Mouse (Mus musculus) layer of hippocampus, postnatal 25 days (tissue): ENCODE data around the gene Gm13288. TPM values are rescaled to one million over a fixed set of nuclear protein-coding genes. Genes with fewer than 3 reads are reported as not detected.
A peak's percentile ranks its signal among the peaks of the same experiment; 100 is the strongest.
"Not testable (repeated sequence)": the region's sequence is repeated elsewhere in the genome, so short reads cannot be mapped to it uniquely, and the experiment has no call there.

Source experiments
- DNase-seq, 2 experiments: peaks; one replicate each; pipeline ENCODE4 v3.0.0; 2022; ENCODE audit warnings: mixed read lengths in 2 of 2, low spot score in 1 of 2; ENCODE audit errors: extremely low spot score in 1 of 2
- total RNA-seq, 2 experiments: library from RNA; stranded (reverse); gene quantifications; 2 replicates each; pipeline ENCODE4 v1.2.3; 2021

The Gm13288 gene
- total RNA-seq, 2 experiments from 2014 or later: not detected

DNA sequence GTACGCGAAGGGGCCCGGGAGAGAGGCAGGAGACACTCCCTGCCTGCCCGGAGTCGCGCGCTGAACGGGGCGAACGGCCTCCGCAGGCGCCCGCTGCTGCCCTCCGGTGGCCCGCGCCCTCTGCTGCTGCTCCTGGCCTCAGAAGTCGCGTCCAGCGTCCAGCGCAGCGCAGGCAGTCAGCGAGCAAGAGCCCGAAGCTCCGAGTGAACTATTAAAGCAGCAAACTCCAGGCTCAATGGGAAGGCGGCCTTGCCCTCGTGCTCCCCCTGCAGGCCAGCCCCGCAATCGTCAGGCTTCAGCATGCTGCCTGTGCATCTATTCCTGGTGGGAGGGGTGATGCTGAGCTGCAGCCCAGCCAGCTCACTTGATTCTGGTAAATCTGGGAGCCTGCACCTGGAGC is 8.2 kb upstream of the Gm13288 start, which contains the start of gene Gm13279:
Gm13279 (plus strand) TSS at position 301 of the 400 bp plus-strand sequence.
- not testable (repeated sequence) for DNase-seq

DNA sequence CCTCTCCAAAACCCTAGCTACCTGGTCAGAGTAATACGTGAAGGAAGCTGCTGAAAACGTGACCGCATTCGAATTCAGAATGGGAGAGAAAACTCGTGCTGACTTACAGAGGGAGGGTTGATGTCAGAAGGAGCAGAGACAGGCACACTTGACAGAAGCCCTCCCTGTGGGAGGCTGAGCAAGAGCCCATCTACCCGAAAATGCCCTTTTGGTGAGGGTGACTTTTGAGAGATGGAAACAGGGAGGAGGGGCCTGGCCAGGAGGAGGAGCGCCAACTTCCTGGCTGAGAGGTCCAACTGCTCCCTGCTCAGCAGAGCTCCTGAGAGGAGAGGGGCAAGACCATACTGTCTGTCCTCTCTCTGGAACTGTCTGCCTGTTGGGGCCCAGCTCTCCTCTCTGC is 6.0 kb upstream of the Gm13288 start, which contains the start of gene Gm13285:
Gm13285 (plus strand) TSS at position 301 of the 400 bp plus-strand sequence.
- DNase-seq: not testable (repeated sequence)

DNA sequence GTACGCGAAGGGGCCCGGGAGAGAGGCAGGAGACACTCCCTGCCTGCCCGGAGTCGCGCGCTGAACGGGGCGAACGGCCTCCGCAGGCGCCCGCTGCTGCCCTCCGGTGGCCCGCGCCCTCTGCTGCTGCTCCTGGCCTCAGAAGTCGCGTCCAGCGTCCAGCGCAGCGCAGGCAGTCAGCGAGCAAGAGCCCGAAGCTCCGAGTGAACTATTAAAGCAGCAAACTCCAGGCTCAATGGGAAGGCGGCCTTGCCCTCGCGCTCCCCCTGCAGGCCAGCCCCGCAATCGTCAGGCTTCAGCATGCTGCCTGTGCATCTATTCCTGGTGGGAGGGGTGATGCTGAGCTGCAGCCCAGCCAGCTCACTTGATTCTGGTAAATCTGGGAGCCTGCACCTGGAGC is 2.4 kb upstream of the Gm13288 start, which contains the start of gene Gm13287:
Gm13287 (plus strand) TSS at position 301 of the 400 bp plus-strand sequence.
- DNase-seq: not testable (repeated sequence)

DNA sequence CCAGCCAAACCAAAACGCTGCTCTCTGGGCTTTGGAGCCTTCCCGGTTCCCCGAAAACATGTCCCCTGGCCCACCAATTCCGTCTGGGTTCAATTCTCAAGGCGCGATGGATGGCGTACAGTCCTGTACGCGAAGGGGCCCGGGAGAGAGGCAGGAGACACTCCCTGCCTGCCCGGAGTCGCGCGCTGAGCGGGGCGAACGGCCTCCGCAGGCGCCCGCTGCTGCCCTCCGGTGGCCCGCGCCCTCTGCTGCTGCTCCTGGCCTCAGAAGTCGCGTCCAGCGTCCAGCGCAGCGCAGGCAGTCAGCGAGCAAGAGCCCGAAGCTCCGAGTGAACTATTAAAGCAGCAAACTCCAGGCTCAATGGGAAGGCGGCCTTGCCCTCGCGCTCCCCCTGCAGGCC is 430 bp downstream of the Gm13288 start:
- not testable (repeated sequence) for DNase-seq

DNA sequence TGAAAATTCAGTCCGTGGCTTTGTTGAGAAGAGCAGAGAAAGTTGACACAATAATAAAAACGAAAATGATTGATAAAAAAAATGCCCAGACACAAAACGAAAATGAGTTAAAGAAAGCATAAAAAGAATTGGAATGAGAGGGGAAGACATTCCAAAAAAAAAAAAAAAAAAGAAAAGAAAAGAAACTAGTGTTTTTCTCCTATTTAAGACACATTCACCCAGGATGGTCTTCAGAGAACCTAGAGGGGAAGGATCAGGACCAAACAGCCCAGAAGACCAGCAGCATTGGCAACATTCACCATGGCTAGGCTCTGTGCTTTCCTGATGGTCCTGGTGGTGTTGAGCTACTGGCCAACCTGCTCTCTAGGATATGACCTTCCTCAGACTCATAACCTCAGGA is 10.6 kb downstream of the Gm13288 start, which contains the start of gene Ifna7:
Ifna7 (plus strand) TSS at position 301 of the 400 bp plus-strand sequence.
- DNase-seq: no peak

DNA sequence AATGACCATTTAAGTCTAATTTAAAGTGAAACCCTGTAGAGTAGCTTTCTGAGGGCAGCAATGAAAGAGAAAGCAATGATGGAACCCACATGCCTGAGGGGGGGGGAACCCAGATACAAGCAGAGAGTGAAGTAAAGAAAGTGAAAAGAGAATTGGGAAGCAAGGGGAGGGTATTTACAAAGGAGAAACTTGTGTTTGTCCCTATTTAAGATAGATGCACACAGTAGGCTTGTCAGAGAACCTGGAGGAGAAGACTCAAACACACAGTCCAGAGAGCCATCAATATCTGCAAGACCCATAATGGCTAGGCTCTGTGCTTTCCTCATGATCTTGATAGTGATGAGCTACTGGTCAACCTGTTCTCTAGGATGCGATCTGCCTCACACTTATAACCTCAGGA is 14.3 kb downstream of the Gm13288 start, which contains the start of gene Ifna11:
Ifna11 (plus strand) TSS at position 301 of the 400 bp plus-strand sequence.
- DNase-seq: no peak

DNA sequence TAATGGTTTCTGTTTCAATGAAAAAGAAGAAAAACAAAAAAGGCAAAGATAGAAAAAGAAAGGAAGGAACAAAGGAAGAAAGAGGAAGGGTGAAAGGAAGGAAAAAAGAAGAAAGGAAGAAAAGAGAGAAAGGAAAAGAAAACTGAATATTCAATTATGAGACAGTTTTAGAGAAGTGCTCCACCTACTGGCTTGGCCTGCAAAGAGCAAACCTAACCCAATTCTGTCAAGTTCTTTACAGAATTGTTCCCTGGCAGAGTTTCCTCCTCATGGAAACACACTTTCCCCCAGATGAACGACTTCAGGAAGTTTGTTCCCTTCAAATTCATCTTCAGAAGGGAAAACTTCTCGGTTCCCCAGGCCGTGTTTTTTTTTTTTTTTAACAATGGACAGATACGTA is 17.7 kb downstream of the Gm13288 start:
- DNase-seq: peak in 1 of 2 experiments; percentile 27

DNA sequence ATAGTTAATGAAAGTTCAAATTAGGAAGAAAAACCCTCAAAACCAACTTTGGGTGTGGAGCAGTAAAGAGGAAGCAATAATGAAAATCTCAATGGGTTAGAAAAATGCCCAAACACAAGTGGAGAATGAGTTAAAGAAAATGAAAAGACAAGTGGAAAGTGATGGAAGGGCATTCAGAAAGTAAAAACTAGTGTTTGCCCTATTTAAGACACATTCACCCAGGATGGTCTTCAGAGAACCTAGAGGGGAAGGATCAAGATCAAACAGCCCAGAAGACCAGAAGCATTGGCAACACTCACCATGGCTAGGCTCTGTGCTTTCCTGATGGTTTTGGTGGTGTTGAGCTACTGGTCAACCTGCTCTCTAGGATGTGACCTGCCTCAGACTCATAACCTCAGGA is 21.8 kb downstream of the Gm13288 start, which contains the start of gene Ifna6:
Ifna6 (plus strand) TSS at position 301 of the 400 bp plus-strand sequence.
- not testable (repeated sequence) for DNase-seq

DNA sequence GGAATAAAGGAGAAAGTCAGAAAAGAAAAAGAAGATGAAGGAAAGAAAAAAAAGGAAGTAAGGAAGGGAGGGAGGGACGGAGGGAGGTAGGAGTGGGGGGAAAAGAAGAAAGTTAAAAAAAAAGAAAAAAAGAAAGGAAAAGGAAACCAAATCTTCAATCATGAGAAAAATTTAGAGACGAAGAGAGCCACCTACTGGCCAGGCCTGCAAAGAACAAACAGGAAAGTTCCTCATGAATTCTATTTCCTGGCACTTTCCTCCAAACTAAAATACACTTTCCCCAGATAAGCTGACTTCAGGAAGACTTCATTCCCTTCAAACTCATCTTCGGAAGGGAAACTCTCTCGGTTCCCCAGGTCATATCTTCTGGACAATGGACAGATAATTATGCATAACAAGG is 25.2 kb downstream of the Gm13288 start:
- peak; percentile 13 to 53 for DNase-seq

DNA sequence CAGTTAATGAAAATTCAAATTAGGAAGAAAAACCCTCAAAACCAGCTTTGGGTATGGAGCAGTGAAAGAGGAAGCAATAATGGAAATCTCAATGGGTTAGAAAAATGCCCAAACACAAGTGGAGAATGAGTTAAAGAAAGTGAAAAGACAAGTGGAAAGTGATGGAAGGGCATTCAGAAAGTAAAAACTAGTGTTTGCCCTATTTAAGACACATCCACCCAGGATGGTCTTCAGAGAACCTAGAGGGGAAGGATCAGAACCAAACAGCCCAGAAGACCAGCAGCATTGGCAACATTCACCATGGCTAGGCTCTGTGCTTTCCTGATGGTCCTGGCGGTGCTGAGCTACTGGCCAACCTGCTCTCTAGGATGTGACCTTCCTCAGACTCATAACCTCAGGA is 29.9 kb downstream of the Gm13288 start, which contains the start of gene Ifna5:
Ifna5 (plus strand) TSS at position 301 of the 400 bp plus-strand sequence.
- not testable (repeated sequence) for DNase-seq

DNA sequence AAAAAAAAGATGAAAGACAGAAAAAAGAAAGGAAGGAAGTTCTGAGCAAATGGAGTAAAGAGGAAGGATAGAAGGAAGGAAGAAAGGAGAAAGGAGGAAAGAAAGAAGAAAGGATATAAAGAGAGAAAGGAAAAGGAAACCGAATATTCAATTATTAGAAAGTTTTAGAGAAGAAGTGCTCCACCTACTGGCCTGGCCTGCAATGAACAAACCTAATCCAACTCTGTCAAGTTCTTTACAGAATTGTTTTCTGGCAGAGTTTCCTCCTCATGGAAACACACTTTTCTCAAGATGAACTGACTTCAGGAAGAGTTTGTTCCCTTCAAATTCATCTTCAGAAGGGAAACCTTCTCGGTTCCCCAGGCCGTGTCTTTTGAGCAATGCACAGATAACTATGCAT is 33.5 kb downstream of the Gm13288 start:
- peak in 1 of 2 experiments; percentile 13 for DNase-seq

DNA sequence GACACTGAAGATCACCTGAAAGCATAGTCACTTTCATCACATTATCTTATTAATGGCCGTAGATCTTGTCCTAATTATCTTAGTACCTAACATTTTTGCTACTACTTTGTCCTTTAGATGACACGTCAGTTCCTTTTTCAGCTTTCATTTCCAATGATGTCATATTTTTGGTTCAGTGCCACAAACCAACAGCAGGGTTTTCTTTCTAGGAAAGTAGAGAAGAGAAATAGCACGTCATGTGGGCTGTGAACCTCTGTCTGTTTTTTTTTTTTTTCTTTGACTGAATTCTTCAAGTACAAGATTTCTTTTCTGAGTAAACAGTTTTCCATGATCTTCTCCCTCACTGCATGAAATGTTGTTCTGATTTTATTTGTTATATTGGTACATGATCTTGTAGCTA is 34.7 kb downstream of the Gm13288 start:
- DNase-seq: no peak

DNA sequence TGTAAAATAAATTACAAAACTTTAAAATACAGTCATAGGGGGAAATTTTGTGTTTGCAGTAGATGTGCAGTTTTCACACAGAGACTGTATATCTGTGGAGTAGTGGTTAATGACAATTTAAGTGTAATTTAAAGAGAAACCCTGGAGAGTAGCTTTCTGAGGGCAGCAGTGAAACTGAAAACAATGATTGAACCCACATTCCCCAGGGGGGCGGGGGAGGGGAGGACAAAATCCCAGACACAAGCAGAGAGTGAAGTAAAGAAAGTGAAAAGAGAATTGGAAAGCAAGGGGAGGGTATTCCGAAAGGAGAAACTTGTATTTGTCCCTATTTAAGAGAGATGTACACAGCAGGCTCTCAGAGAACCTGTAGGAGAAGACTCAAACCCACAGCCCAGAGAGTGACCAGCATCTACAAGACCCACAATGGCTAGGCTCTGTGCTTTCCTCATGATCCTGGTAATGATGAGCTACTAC is 36.1 kb downstream of the Gm13288 start, which contains the start of gene Ifna4:
Ifna4 (plus strand) TSS at position 424 of the 474 bp plus-strand sequence.
- DNase-seq: no peak

DNA sequence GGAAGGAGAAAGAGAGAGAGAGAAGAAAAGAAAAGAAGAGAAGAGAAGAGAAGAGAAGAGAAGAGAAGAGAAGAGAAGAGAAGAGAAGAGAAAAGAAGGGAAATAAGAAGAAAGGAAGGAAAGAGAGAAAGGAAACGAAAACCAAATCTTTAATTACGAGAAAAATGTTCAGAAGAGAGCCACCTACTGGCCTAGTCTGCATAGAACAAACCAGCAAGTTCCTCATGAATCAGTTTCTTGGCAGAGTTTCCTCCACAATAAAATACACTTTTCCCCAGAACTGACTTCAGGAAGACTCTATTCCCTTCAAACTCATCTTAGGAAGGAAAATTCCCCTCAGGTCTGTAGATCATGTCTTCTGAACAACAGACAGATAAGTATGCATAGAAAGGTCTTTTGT is 40.0 kb downstream of the Gm13288 start:
- no peak for DNase-seq

DNA sequence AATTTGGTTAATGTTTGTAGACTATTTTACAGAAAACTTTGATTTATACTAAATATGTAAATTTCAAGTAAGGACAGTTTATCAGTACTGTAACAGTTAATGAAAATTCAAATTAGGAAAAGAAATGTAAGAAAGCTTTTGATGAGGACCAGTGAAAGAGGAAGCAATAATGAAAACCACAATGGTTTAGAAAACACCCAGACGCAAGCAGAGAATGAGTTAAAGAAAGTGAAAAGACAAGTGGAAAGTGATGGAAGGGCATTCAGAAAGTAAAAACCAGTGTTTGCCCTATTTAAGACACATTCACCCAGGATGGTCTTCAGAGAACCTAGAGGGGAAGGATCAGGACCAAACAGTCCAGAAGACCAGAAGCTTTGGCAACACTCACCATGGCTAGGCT is 44.4 kb downstream of the Gm13288 start, which contains the start of gene Ifna1:
Ifna1 (plus strand) TSS at position 390 of the 400 bp plus-strand sequence.
- DNase-seq: no peak

DNA sequence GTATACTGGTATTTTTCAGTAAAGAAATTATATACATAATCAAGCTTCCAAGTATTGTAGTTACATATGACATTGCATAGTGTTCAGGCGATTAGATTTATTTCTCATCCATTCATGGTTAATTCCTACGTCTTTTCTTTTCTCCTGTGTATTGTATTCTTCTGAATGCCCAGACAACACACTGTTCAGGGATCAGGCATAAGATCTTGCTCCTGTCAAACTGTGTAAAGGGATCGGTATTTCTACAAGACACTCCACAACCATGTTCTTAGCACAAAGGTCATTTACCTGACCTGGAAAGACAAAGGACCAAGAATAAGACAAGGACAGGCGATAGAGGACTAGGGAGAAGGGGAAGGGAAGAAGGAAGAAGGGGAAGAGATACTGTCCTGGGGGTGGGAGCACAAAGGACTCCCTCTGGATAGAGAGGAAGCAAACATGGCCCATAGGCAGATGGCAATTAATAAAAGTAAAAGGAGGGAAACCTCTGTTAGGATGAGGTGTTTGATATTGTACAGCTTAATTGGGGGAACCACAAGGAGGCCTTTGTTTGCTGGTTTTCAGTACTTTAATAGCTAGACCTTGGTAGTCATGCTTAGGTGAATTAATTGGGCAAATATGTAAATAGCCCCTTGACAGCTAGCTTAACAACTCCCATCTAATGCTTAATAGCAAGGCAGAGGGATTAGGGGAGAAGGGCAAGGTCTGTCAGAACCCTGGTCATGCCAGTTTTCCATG is 45.9 kb downstream of the Gm13288 start:
- no peak for DNase-seq

Other genes with a start within 250 kb of the Gm13288 start
- gene Ifna15, start 247.3 kb upstream of the Gm13288 start, total RNA-seq: not detected
- not detected for gene Ifna14, start 233.7 kb upstream of the Gm13288 start, total RNA-seq
- gene Ifna9, start 213.1 kb upstream of the Gm13288 start, total RNA-seq: not detected
- not detected for gene Ifna12, start 202.2 kb upstream of the Gm13288 start, total RNA-seq
- gene C87499, start 171.1 kb upstream of the Gm13288 start, total RNA-seq: not detected
- gene Ifna13, start 161.1 kb upstream of the Gm13288 start, total RNA-seq: not detected
- gene Ifna16, start 128.6 kb upstream of the Gm13288 start, total RNA-seq: not detected
- gene Ifna2, start 121.6 kb upstream of the Gm13288 start, total RNA-seq: not detected
- not detected for gene Ifnab, start 114.2 kb upstream of the Gm13288 start, total RNA-seq
- gene Gm26566, start 83.7 kb upstream of the Gm13288 start, total RNA-seq: 1 to 10 TPM; 1.4 to 1.8 TPM
- gene Klhl9, start 83.1 kb upstream of the Gm13288 start, total RNA-seq: 100 to 1,000 TPM; 105 to 109 TPM
- gene Gm13271, start 50.7 kb upstream of the Gm13288 start, total RNA-seq: not detected
- not detected for gene Gm13283, start 45.4 kb upstream of the Gm13288 start, total RNA-seq
- gene Gm13290, start 31.7 kb upstream of the Gm13288 start, total RNA-seq: not detected
- not detected for gene Gm13289, start 28.6 kb upstream of the Gm13288 start, total RNA-seq
- gene Gm13272, start 25.7 kb upstream of the Gm13288 start, total RNA-seq: not detected
- not detected for gene Ifnz, start 23.4 kb upstream of the Gm13288 start, total RNA-seq
- gene Gm13276, start 19.8 kb upstream of the Gm13288 start, total RNA-seq: not detected
- not detected for gene Gm13277, start 16.9 kb upstream of the Gm13288 start, total RNA-seq
- gene Gm13278, start 14.0 kb upstream of the Gm13288 start, total RNA-seq: not detected
- not detected for gene Gm13275, start 11.0 kb upstream of the Gm13288 start, total RNA-seq
- not detected for gene Gm13279, start 8.1 kb upstream of the Gm13288 start, total RNA-seq
- gene Gm13285, start 5.9 kb upstream of the Gm13288 start, total RNA-seq: not detected
- not detected for gene Gm13287, start 2.3 kb upstream of the Gm13288 start, total RNA-seq
- not detected for gene Ifna7, start 10.7 kb downstream of the Gm13288 start, total RNA-seq
- not detected for gene Ifna11, start 14.4 kb downstream of the Gm13288 start, total RNA-seq
- gene Ifna6, start 21.9 kb downstream of the Gm13288 start, total RNA-seq: not detected
- gene Ifna5, start 30.0 kb downstream of the Gm13288 start, total RNA-seq: not detected
- gene Ifna4, start 36.3 kb downstream of the Gm13288 start, total RNA-seq: not detected
- gene Ifna1, start 44.6 kb downstream of the Gm13288 start, total RNA-seq: not detected
- not detected for gene Ifne, start 74.7 kb downstream of the Gm13288 start, total RNA-seq